Mouse (Mus musculus) MEL (cell line): Measurements from ENCODE around the gene Gpr84. TPM values are rescaled to one million over a fixed set of nuclear protein-coding genes. Genes with fewer than 3 reads are reported as not detected.

Experiments
- DNase-seq: peaks from one replicate; pipeline ENCODE4 v3.0.0; 2011; ENCODE audit warnings: low read depth, low spot score
- H3K27ac ChIP-seq: 2 replicates; pipeline ENCODE4 v1.5.1; 2012; ENCODE audit warnings: low read depth, mild to moderate bottlenecking, control low read depth, low read length, moderate library complexity; ENCODE audit not compliant: control insufficient read depth
- H3K27me3 ChIP-seq, 2 experiments: fragments of 150-350 bp in 1 of 2; sonication (generic) in 1 of 2; 2 replicates each; pipeline ENCODE4 v1.6.1; 2012; ENCODE audit warnings: low read length in 2 of 2, mild to moderate bottlenecking in 2 of 2, improper control_type of control experiment in 1 of 2, moderate library complexity in 1 of 2; ENCODE audit not compliant: insufficient read depth in 2 of 2, control insufficient read depth in 1 of 2
- H3K36me3 ChIP-seq, 2 experiments: 2 replicates each; pipeline ENCODE4 v1.6.1; 2012 to 2014; ENCODE audit warnings: low read length in 2 of 2, improper control_type of control experiment in 1 of 2, inconsistent platforms in 1 of 2, mild to moderate bottlenecking in 1 of 2; ENCODE audit not compliant: insufficient read depth in 2 of 2, control insufficient read depth in 1 of 2
- H3K4me1 ChIP-seq, 2 experiments: fragments of 150-350 bp in 1 of 2; sonication (generic) in 1 of 2; 2 replicates each; pipeline ENCODE4 v1.6.1; 2012; ENCODE audit warnings: low read length in 2 of 2, improper control_type of control experiment in 1 of 2, mild to moderate bottlenecking in 1 of 2; ENCODE audit not compliant: insufficient read depth in 2 of 2, control insufficient read depth in 1 of 2
- H3K4me3 ChIP-seq, 2 experiments: fragments of 150-350 bp in 1 of 2; sonication (generic) in 1 of 2; 2 replicates each; pipeline ENCODE4 v1.5.1; 2012; ENCODE audit warnings: low read depth in 2 of 2, low read length in 2 of 2, mild to moderate bottlenecking in 2 of 2, moderate library complexity in 2 of 2, control low read depth in 1 of 2, improper control_type of control experiment in 1 of 2; ENCODE audit not compliant: control insufficient read depth in 1 of 2, insufficient read depth in 1 of 2
- H3K79me2 ChIP-seq: 2 replicates; pipeline ENCODE4 v1.6.1; 2012; ENCODE audit warnings: mild to moderate bottlenecking, low read length, moderate library complexity; ENCODE audit not compliant: control insufficient read depth, poor library complexity, insufficient read depth
- H3K9ac ChIP-seq: 2 replicates; pipeline ENCODE4 v1.6.1; 2012; ENCODE audit warnings: low read depth, mild to moderate bottlenecking, control low read depth, low read length, moderate library complexity; ENCODE audit not compliant: control insufficient read depth, poor library complexity, severe bottlenecking
- H3K9me3 ChIP-seq: fragments of 150-350 bp; sonication (generic); replicated peaks from 2 replicates; pipeline ENCODE4 v1.6.1; 2012; ENCODE audit warnings: mild to moderate bottlenecking, low read length, improper control_type of control experiment, moderate library complexity; ENCODE audit not compliant: insufficient read depth
- CHD1 ChIP-seq: IDR thresholded peaks from 2 replicates; pipeline ENCODE4 v1.6.1; 2012; ENCODE audit warnings: low read depth, mild to moderate bottlenecking, inconsistent platforms, low read length, improper control_type of control experiment
- CHD2 ChIP-seq: IDR thresholded peaks from 2 replicates; pipeline ENCODE4 v1.6.1; 2011; ENCODE audit warnings: low read length, improper control_type of control experiment
- CTCF ChIP-seq, 3 experiments: IDR thresholded peaks in 2 of 3; conservative IDR thresholded peaks in 1 of 3; 2 replicates each; pipeline ENCODE4 v1.5.1; 2011 to 2012; ENCODE audit warnings: low read length in 3 of 3, low read depth in 2 of 3, mild to moderate bottlenecking in 2 of 3, improper control_type of control experiment in 1 of 3, inconsistent platforms in 1 of 3, mixed read lengths in 1 of 3, moderate library complexity in 1 of 3; ENCODE audit not compliant: control insufficient read depth in 1 of 3, insufficient read depth in 1 of 3, poor library complexity in 1 of 3, severe bottlenecking in 1 of 3
- EP300 ChIP-seq, 2 experiments: IDR thresholded peaks; 2 replicates each; pipeline ENCODE4 v1.6.1; 2011; ENCODE audit warnings: improper control_type of control experiment in 2 of 2, low read length in 2 of 2, low read depth in 1 of 2, mild to moderate bottlenecking in 1 of 2
- JUND ChIP-seq: IDR thresholded peaks from 2 replicates; pipeline ENCODE4 v1.6.1; 2011; ENCODE audit warnings: low read depth, mild to moderate bottlenecking, improper control_type of control experiment, low read length
- KAT2A ChIP-seq: conservative IDR thresholded peaks from 2 replicates; pipeline ENCODE4 v1.6.1; 2012; ENCODE audit warnings: low read depth, low read length, improper control_type of control experiment, inconsistent platforms
- MAFK ChIP-seq: IDR thresholded peaks from 2 replicates; pipeline ENCODE4 v1.6.1; 2011; ENCODE audit warnings: low read depth, mild to moderate bottlenecking, low read length, improper control_type of control experiment, borderline replicate concordance
- MAX ChIP-seq: IDR thresholded peaks from 2 replicates; pipeline ENCODE4 v1.6.1; 2011; ENCODE audit warnings: low read length, improper control_type of control experiment
- MAZ ChIP-seq: IDR thresholded peaks from 2 replicates; pipeline ENCODE4 v1.6.1; 2012; ENCODE audit warnings: low read depth, mild to moderate bottlenecking, inconsistent platforms, low read length, improper control_type of control experiment
- MYB ChIP-seq: IDR thresholded peaks from 2 replicates; pipeline ENCODE4 v1.6.1; 2011; ENCODE audit warnings: mild to moderate bottlenecking, low read depth, low read length, improper control_type of control experiment
- MYC ChIP-seq: IDR thresholded peaks from 2 replicates; pipeline ENCODE4 v1.6.1; 2011; ENCODE audit warnings: low read depth, mild to moderate bottlenecking, low read length, improper control_type of control experiment, moderate library complexity
- NELFE ChIP-seq: IDR thresholded peaks from 2 replicates; pipeline ENCODE4 v1.6.1; 2011; ENCODE audit warnings: low read depth, low read length, improper control_type of control experiment
- NRF1 ChIP-seq: IDR thresholded peaks from 2 replicates; pipeline ENCODE4 v1.6.1; 2014; ENCODE audit warnings: low read depth, mild to moderate bottlenecking, inconsistent platforms, low read length, improper control_type of control experiment, moderate library complexity; ENCODE audit not compliant: poor library complexity, insufficient read depth, severe bottlenecking
- POLR2AphosphoS2 ChIP-seq: IDR thresholded peaks from 2 replicates; pipeline ENCODE4 v1.6.1; 2011; ENCODE audit warnings: low read length, improper control_type of control experiment
- RCOR1 ChIP-seq: IDR thresholded peaks from 2 replicates; pipeline ENCODE4 v1.6.1; 2012; ENCODE audit warnings: low read depth, mild to moderate bottlenecking, inconsistent platforms, low read length, improper control_type of control experiment
- SMC3 ChIP-seq: IDR thresholded peaks from 2 replicates; pipeline ENCODE4 v1.6.1; 2011; ENCODE audit warnings: low read depth, low read length, improper control_type of control experiment
- TBP ChIP-seq: IDR thresholded peaks from 2 replicates; pipeline ENCODE4 v1.8.0; 2011; ENCODE audit warnings: low read depth, low read length, improper control_type of control experiment
- UBTF ChIP-seq: IDR thresholded peaks from 2 replicates; pipeline ENCODE4 v1.6.1; 2012; ENCODE audit warnings: low read depth, mild to moderate bottlenecking, inconsistent platforms, low read length, improper control_type of control experiment, moderate library complexity, borderline replicate concordance; ENCODE audit not compliant: insufficient read depth
- USF1 ChIP-seq: IDR thresholded peaks from 2 replicates; pipeline ENCODE4 v1.6.1; 2014; ENCODE audit warnings: low read depth, mild to moderate bottlenecking, inconsistent platforms, low read length, improper control_type of control experiment, moderate library complexity
- USF2 ChIP-seq, 2 experiments: IDR thresholded peaks; 2 replicates each; pipeline ENCODE4 v1.6.1; 2011 to 2012; ENCODE audit warnings: improper control_type of control experiment in 2 of 2, low read length in 2 of 2, borderline replicate concordance in 1 of 2, inconsistent platforms in 1 of 2, low read depth in 1 of 2, mild to moderate bottlenecking in 1 of 2; ENCODE audit not compliant: insufficient read depth in 1 of 2
- ZKSCAN1 ChIP-seq: IDR thresholded peaks from 2 replicates; pipeline ENCODE4 v1.6.1; 2012; ENCODE audit warnings: low read depth, mild to moderate bottlenecking, inconsistent platforms, low read length, improper control_type of control experiment, moderate library complexity
- ZNF384 ChIP-seq: IDR thresholded peaks from 2 replicates; pipeline ENCODE4 v1.6.1; 2012; ENCODE audit warnings: low read depth, mild to moderate bottlenecking, inconsistent platforms, low read length, improper control_type of control experiment
- polyA plus RNA-seq, 2 experiments: library from polyadenylated mRNA; stranded (reverse) in 1 of 2; unstranded in 1 of 2; fragments of >175 nt in 1 of 2; fragments of >200 nt in 1 of 2; gene quantifications; 2 replicates each; pipeline versions ENCODE4 v1.2.1 to v1.2.4; 2012; ENCODE audit warnings: low replicate concordance in 2 of 2, low read depth in 1 of 2; ENCODE audit not compliant: insufficient read length in 2 of 2, insufficient read depth in 1 of 2, missing spikeins in 1 of 2
- total RNA-seq: library from RNA; depleted of rRNA; stranded (reverse); fragments of 300-350 nt; gene quantifications from 2 replicates; pipeline ENCODE4 v1.2.3, GENCODE M21; 2012

Gene Gpr84
- total and polyA plus RNA-seq, 3 experiments: 0.12 to 0.21 TPM; not detected in 1

DNA sequence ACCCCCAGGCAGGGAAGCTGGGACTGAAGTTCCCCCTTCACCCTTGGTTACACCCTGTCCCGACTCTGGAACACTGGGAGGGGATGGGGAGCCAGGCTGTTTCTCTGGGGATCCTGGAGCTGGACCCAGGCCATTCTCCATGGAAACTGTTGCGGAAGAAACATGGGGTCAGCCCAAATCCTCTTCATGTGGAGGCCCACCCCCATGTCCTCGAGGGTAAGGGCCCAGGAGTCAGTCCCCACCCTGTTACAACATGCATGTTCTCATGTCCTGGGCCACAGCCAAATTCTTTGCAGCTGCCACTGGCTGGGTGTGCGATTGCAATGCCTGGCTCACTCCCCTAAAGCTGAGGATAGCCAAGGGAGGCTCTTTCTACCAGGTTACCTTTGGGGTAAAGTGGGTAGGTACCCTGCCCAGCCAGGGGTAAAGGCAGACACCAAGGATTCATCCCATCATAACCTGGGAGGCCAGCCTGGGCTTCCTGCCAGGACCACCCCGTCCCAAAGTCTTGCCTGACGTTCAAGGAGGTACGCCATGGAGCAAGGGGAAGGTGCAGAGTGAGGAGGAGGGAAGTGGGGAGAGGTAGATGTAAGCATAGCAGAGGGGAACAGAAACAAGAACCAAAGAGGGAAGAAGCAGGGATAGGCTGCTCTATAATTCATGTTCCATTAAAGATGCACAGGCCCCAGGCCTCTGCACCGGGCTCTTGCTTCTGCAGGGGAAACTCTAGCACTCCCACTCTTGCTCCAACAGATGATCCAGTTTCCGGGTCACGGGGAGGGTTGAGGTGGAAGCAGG lies 5.8 kb upstream of the Gpr84 start:
- Histone ChIP-seq H3K9ac (no peak overlapping the region), H3K27ac (no peak overlapping the region), H3K9me3 (no peaks in the 10 kb centered on the region), H3K36me3 (no peaks in the 10 kb centered on the region; a peak in 1 of 4 replicates), H3K27me3 (no peaks in the 10 kb centered on the region), H3K4me3 (no peak overlapping the region), H3K79me2 (no peaks in the 10 kb centered on the region), H3K4me1 (no peaks in the 10 kb centered on the region)
- no peak for TF ChIP-seq CHD1
- no peak for TF ChIP-seq JUND
- TF ChIP-seq SMC3: no peak
- no peak for TF ChIP-seq UBTF
- DNase-seq: no peak

GRCm38 (mm10) chr15:103315011-103315502 lies 4.6 kb upstream of the Gpr84 start:
- no peaks in the 10 kb centered on the region for H3K27me3 ChIP-seq
- TF ChIP-seq CHD2 (no peak), KAT2A (no peak), MAFK (no peak), ZNF384 (no peak), MAX (no peak), POLR2AphosphoS2 (no peak), SMC3 (no peak), MYC (no peak), NRF1 (no peak), MYB (no peak)
- no peaks in the 10 kb centered on the region for H3K79me2 ChIP-seq
- no peaks in the 10 kb centered on the region for H3K9me3 ChIP-seq
- H3K27ac ChIP-seq: no peak overlapping the region
- no peak overlapping the region for H3K4me3 ChIP-seq
- H3K36me3 ChIP-seq: no peaks in the 10 kb centered on the region; a peak in 2 of 4 replicates
- H3K9ac ChIP-seq: no peak overlapping the region
- no peak for DNase-seq
- H3K4me1 ChIP-seq: peaks cover 0 to 3% of the 10 kb centered on the region in 2 experiments; a peak in 2 of 4 replicates

DNA sequence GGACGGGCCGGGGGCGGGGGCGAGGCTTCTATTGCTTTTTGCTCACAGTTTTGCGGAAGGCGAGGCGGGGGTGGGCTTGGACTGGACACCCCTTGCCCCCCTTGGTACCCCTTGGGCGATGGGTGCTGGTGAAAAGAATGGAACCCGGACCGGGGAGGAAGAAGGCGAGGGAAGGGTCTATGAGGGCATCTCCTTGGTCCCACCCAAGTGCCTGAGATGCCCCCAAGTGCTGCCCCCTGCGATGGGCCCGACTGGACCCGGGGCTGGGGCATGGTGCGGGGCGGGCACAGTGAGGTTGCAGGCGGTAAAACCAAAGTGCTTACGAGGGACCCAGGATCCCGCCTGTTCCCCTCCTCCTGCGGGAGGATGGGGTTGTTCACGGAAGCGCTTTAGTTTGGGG lies 3.8 kb upstream of the Gpr84 start:
- Histone ChIP-seq H3K27ac (no peak overlapping the region), H3K9me3 (no peaks in the 10 kb centered on the region), H3K4me3 (no peak overlapping the region), H3K36me3 (no peaks in the 10 kb centered on the region; a peak in 2 of 4 replicates), H3K79me2 (no peaks in the 10 kb centered on the region), H3K4me1 (peaks cover 0 to 3% of the 10 kb centered on the region in 2 experiments; a peak in 2 of 4 replicates), H3K27me3 (no peaks in the 10 kb centered on the region), H3K9ac (no peak overlapping the region)
- TF ChIP-seq TBP (no peak), USF2 (IDR thresholded peaks at IDR 0.05; ENCODE audit: borderline replicate concordance in 1 of 2, insufficient read depth in 1 of 2, low read depth in 1 of 2, low read length in 2 of 2) (no peak), MAX (no peak), MYB (no peak), MAFK (no peak), CTCF (IDR thresholded peaks at IDR 0.05 in 2 of 3, conservative IDR thresholded peaks at IDR 0.05 in 1 of 3; ENCODE audit: control insufficient read depth in 1 of 3, insufficient read depth in 1 of 3, low read depth in 2 of 3, low read length in 3 of 3, poor library complexity in 1 of 3, severe bottlenecking in 1 of 3) (no peak), MAZ (no peak), MYC (no peak), ZKSCAN1 (no peak), EP300 (IDR thresholded peaks at IDR 0.05; ENCODE audit: low read depth in 1 of 2, low read length in 2 of 2) (no peak), USF1 (no peak), NELFE (no peak), CHD1 (no peak), CHD2 (no peak), RCOR1 (no peak)
- DNase-seq: no peak
